Mouse (Mus musculus) heart, postnatal 0 days (tissue): ENCODE measurements at regions not wholly inside any gene's neighbourhood (a gene's known extent, or its start where the extent isn't known, plus 50 kb on each side); places are given as distances from the start of the nearest gene placed in this dataset.

ENCODE experiments used
- ATAC-seq: fragments of 200-750 bp; cut with Nextera tagmentation; 2 replicates; pipeline ENCODE4 v1.8.0; 2017; ENCODE audit warnings: low read depth, moderate number of reproducible peaks, moderate library complexity; ENCODE audit not compliant: insufficient read depth
- DNase-seq: peaks from one replicate; pipeline ENCODE4 v3.0.0-alpha.2; 2016; ENCODE audit warnings: low spot score
- H3K27ac ChIP-seq: fragments of 300-500 bp; sonication (generic); 2 replicates; pipeline ENCODE4 v1.5.1; 2014; ENCODE audit warnings: low read depth, mild to moderate bottlenecking
- H3K27me3 ChIP-seq: fragments of 300-500 bp; sonication (generic); 2 replicates; pipeline ENCODE4 v1.6.1; 2014; ENCODE audit warnings: low read length, mixed read lengths; ENCODE audit not compliant: control insufficient read depth, insufficient read depth
- H3K36me3 ChIP-seq: fragments of 300-500 bp; sonication (generic); replicated peaks from 2 replicates; pipeline ENCODE4 v1.6.1; 2014; ENCODE audit warnings: low read length, mixed read lengths; ENCODE audit not compliant: control insufficient read depth, insufficient read depth
- H3K4me1 ChIP-seq: fragments of 300-500 bp; sonication (generic); 2 replicates; pipeline ENCODE4 v1.6.1; 2014; ENCODE audit warnings: antibody characterized with exemption; ENCODE audit not compliant: control insufficient read depth, insufficient read depth
- H3K4me2 ChIP-seq: fragments of 300-500 bp; sonication (generic); 2 replicates; pipeline ENCODE4 v1.6.1; 2014; ENCODE audit warnings: low read depth, mild to moderate bottlenecking, low read length, moderate library complexity
- H3K4me3 ChIP-seq: fragments of 300-500 bp; sonication (generic); 2 replicates; pipeline ENCODE4 v1.5.1; 2014; ENCODE audit warnings: low read depth, low read length
- H3K9ac ChIP-seq: fragments of 300-500 bp; sonication (generic); replicated peaks from 2 replicates; pipeline ENCODE4 v1.6.1; 2014; ENCODE audit warnings: low read depth, low read length, mixed read lengths
- H3K9me3 ChIP-seq: fragments of 300-500 bp; sonication (generic); replicated peaks from 2 replicates; pipeline ENCODE4 v1.6.1; 2016; ENCODE audit warnings: low read length; ENCODE audit not compliant: control insufficient read depth
- CTCF ChIP-seq: IDR thresholded peaks from 2 replicates; pipeline ENCODE4 v1.5.1; 2016; ENCODE audit warnings: antibody characterized with exemption, control low read depth, low read depth
- EP300 ChIP-seq: IDR thresholded peaks from 2 replicates; pipeline ENCODE4 v1.6.1; 2016; ENCODE audit warnings: antibody characterized with exemption, low read depth
- WGBS: fragments of 180-500 bp; shearing (Covaris S2); extraction: QIAGEN DNeasy Blood & Tissue Kit; methylation state at CpG from one replicate; pipeline ENCODE4 v1.1.7; 2014; 5-methylcytosine and 5-hydroxymethylcytosine counted together

GRCm38 (mm10) chr16:29990795-29991587 lies 73.2 kb upstream of the Hes1 start:
- no peak for DNase-seq
- H3K4me1 ChIP-seq: peaks cover 3% of the 10 kb centered on the region
- WGBS: 80% methylated on average over 9 of the region's 9 CpGs

GRCm38 (mm10) chr16:29991876-29992380 lies 72.3 kb upstream of the Hes1 start:
- Histone ChIP-seq H3K27me3 (no peaks in the 10 kb centered on the region), H3K4me2 (no peak overlapping the region), H3K9ac (no peak overlapping the region), H3K4me1 (peaks cover 12% of the 10 kb centered on the region), H3K4me3 (no peak overlapping the region), H3K9me3 (no peaks in the 10 kb centered on the region), H3K36me3 (no peaks in the 10 kb centered on the region), H3K27ac (no peak overlapping the region)
- ATAC-seq (no peak), DNase-seq (no peak)
- TF ChIP-seq EP300 (no peak), CTCF (no peak)
- WGBS: 87% methylated on average over 8 of the region's 8 CpGs

More at GRCm38 (mm10) chr16:29990795-29991587, 73.2 kb upstream of the Hes1 start:
- Histone ChIP-seq H3K4me2 (no peak overlapping the region), H3K4me3 (no peak overlapping the region), H3K27me3 (no peaks in the 10 kb centered on the region), H3K36me3 (no peaks in the 10 kb centered on the region), H3K9ac (no peak overlapping the region), H3K27ac (no peak overlapping the region), H3K9me3 (no peaks in the 10 kb centered on the region)
- ATAC-seq: no peak
- TF ChIP-seq CTCF (no peak), EP300 (no peak)

GRCm38 (mm10) chr16:29993111-29993510 lies 71.1 kb upstream of the Hes1 start:
- Histone ChIP-seq H3K4me2 (no peak overlapping the region), H3K4me1 (peaks cover 12% of the 10 kb centered on the region), H3K27me3 (no peaks in the 10 kb centered on the region), H3K9me3 (no peaks in the 10 kb centered on the region), H3K36me3 (no peaks in the 10 kb centered on the region), H3K4me3 (no peak overlapping the region), H3K27ac (no peak overlapping the region), H3K9ac (no peak overlapping the region)
- DNase-seq (no peak), ATAC-seq (no peak)
- 75% methylated on average over 7 of the region's 7 CpGs for WGBS
- TF ChIP-seq EP300: no peak
- no peak for TF ChIP-seq CTCF

GRCm38 (mm10) chr16:29993535-29993934 lies 70.6 kb upstream of the Hes1 start:
- Histone ChIP-seq H3K27me3 (no peaks in the 10 kb centered on the region), H3K9me3 (no peaks in the 10 kb centered on the region), H3K4me3 (no peak overlapping the region), H3K36me3 (no peaks in the 10 kb centered on the region), H3K9ac (no peak overlapping the region), H3K4me2 (no peak overlapping the region), H3K4me1 (peaks cover 12% of the 10 kb centered on the region), H3K27ac (no peak overlapping the region)
- no peak for TF ChIP-seq EP300
- TF ChIP-seq CTCF: no peak
- ATAC-seq (no peak), DNase-seq (no peak)
- 84% methylated on average over 6 of the region's 6 CpGs for WGBS

GRCm38 (mm10) chr16:29996139-29997069 lies 67.8 kb upstream of the Hes1 start:
- WGBS: 36% methylated on average over 11 of the region's 12 CpGs
- ATAC-seq (peak; percentile 58), DNase-seq (peak; percentile 39)
- Histone ChIP-seq H3K9me3 (no peaks in the 10 kb centered on the region), H3K27me3 (no peaks in the 10 kb centered on the region), H3K4me3 (no peak overlapping the region), H3K4me1 (peaks cover 12% of the 10 kb centered on the region), H3K9ac (no peak overlapping the region), H3K27ac (peak overlapping the region; percentile 15; the same call in 1 of the 2 replicates), H3K36me3 (no peaks in the 10 kb centered on the region), H3K4me2 (no peak overlapping the region)
- TF ChIP-seq EP300 (no peak), CTCF (no peak)
